Mouse (Mus musculus) brain, embryonic 14.5 days (tissue): ENCODE results near the gene G6pc2.

Experiments
- CTCF ChIP-seq: fragments of 200-500 bp; IDR thresholded peaks from 2 replicates; pipeline ENCODE4 v1.5.1; 2012; ENCODE audit warnings: inconsistent platforms, mild to moderate bottlenecking, moderate library complexity, borderline replicate concordance; ENCODE audit not compliant: insufficient read depth, insufficient read length; ENCODE audit errors: extremely low read depth
- POLR2A ChIP-seq: fragments of 200-500 bp; IDR thresholded peaks from 2 replicates; pipeline ENCODE4 v1.6.1; 2012; ENCODE audit warnings: mild to moderate bottlenecking, inconsistent platforms, borderline replicate concordance; ENCODE audit not compliant: poor library complexity, insufficient read depth, insufficient read length, severe bottlenecking; ENCODE audit errors: extremely low read depth

DNA sequence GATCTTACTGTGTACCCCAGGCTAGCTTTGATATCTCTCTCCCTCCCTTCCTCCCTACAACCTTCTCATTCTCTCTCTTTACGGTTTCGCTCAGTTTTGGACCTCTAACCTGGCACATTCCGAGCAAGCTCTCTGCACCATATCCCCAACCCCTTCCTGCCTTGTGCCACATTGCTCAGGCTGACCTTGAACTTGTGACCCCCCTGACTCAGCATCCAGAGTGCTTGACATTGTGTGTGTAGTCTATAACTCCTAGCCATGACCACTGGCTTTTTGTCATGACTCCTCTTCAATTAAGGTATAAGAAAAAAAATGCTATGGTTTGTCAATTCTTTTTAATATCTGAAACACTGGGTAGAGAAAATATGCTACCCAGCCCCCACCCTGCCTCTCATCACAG lies 1.2 kb upstream of the G6pc2 start:
- TF ChIP-seq CTCF, result no peak
- no peak for TF ChIP-seq POLR2A
